Mouse (Mus musculus) erythroblast, embryonic 14.5 days (primary cell): ENCODE data around the gene Tsnaxip1.

Experiments
- GATA1 ChIP-seq: IDR thresholded peaks from 2 replicates; pipeline ENCODE4 v1.6.1; 2012; ENCODE audit warnings: low read length, inconsistent platforms, mixed read lengths
- TAL1 ChIP-seq: IDR thresholded peaks from 3 replicates; pipeline ENCODE4 v1.6.1; 2012; ENCODE audit warnings: low read length, inconsistent platforms, mixed read lengths

- TF ChIP-seq GATA1 (no peak), TAL1 (no peak)
Measured at GRCm38 (mm10) chr8:105854303-105854702, 26.8 kb downstream of the Tsnaxip1 start.
